Mouse (Mus musculus) inflammation-experienced regulatory T-cells, adult 6 months (primary cell): ENCODE results near the gene Itpr2. TPM values are rescaled to one million over a fixed set of nuclear protein-coding genes. Genes with fewer than 3 reads are reported as not detected.

Experiments used
- ATAC-seq: one replicate; pipeline ENCODE4 v1.8.0; 2017
- polyA plus RNA-seq, 3 experiments: library from polyadenylated mRNA; unstranded; fragments of 100-300 nt; shearing (Covaris generic); gene quantifications; one replicate each; pipeline ENCODE4 v1.2.1; 2017

Gene Itpr2
- polyA plus RNA-seq, 3 experiments from 2014 or later = 43.2 to 111 (median 94.9) TPM

DNA sequence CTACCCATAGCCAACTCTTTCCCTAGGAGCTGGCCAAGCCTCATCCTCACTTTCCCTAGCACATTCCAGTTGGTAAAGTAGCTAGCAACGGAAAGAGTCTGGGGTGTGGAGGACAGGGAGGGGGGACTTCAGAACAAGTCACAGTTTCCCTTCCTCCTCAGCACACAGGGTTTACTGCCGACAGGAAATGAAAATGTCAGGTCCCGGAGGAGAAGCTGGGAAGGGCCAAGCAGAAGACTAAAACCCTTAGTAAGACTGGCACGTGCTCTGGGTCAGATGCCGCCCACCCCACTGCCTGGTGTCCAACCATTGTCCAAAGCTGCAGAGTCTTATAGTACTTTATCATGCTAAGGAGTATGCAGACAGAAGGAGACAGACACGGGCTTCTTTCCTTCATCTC lies 293.0 kb downstream of the Itpr2 start:
- ATAC-seq = no peak

GRCm38 (mm10) chr6:146207204-146207959 lies 294.6 kb downstream of the Itpr2 start:
- ATAC-seq = no peak

DNA sequence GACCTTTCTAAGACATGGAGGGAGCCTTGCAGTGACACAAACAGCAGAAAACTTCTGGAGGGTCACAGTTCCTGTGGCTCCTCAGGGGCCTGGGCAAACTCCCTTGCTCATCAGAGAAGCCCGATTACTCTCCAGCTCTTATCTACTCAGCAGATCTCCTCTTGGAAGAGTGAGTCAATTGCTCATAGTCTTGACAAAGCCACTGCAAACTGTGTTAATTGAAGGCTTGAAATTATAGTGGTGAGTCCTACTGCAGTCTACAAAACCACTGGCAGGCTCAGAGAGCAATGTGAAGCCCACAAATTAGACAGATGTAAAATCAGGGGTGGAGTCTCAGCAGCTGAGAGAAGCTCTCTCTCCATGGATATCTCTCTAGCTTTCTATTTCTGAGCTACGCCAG lies 296.9 kb downstream of the Itpr2 start:
- no peak for ATAC-seq

- ATAC-seq = no peak
Observed at GRCm38 (mm10) chr6:146204470-146204869, 297.6 kb downstream of the Itpr2 start.

GRCm38 (mm10) chr6:146197868-146198379 lies 304.1 kb downstream of the Itpr2 start:
- no peak for ATAC-seq

DNA sequence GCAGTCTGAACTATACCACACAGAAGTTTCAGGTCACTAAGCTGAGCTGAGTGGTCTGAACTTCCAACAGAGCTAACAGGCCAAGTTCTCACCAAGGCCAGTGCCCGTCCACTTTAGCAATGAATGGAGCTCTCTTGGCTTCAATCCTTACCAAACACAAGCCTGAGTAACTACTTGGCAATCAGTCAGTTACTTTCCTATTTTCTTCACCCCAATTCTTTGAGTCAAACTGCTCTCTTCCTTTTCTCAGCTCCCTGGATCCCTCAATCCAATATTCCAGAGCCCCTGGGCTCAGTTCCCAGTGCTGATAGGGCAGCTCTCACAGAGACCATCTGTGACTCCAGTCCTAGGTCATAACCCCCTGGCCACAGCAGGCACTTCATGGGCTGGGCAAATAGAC lies 305.3 kb downstream of the Itpr2 start:
- ATAC-seq = no peak

- ATAC-seq = no peak
Observed at GRCm38 (mm10) chr6:146195854-146196457, 306.1 kb downstream of the Itpr2 start.

- ATAC-seq = no peak
Observed at GRCm38 (mm10) chr6:146191931-146192330, 310.1 kb downstream of the Itpr2 start.

GRCm38 (mm10) chr6:146190006-146190405 lies 312.0 kb downstream of the Itpr2 start:
- no peak for ATAC-seq

GRCm38 (mm10) chr6:146185532-146185931 lies 316.5 kb downstream of the Itpr2 start:
- no peak for ATAC-seq

DNA sequence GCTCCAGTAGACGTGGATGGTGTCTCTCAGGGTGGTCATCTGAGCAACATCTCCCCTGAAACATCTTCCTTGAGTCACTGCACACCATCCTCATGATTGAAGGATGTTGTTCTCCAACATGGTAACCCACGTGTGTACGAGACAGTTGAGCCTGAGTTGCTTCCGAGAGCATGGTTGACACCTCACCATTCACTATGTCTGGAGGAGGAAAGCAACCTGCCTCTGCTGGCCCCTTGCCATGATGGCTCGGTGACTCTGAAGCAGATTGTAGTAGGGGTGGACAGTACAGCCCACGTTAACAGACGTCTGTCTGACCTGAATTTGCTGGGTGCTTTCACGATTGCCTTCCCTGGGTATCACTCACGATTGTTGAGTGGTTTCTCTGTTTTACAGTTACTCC lies 317.3 kb downstream of the Itpr2 start:
- no peak for ATAC-seq

- no peak for ATAC-seq
Observed at GRCm38 (mm10) chr6:146174644-146175250, 327.3 kb downstream of the Itpr2 start.

DNA sequence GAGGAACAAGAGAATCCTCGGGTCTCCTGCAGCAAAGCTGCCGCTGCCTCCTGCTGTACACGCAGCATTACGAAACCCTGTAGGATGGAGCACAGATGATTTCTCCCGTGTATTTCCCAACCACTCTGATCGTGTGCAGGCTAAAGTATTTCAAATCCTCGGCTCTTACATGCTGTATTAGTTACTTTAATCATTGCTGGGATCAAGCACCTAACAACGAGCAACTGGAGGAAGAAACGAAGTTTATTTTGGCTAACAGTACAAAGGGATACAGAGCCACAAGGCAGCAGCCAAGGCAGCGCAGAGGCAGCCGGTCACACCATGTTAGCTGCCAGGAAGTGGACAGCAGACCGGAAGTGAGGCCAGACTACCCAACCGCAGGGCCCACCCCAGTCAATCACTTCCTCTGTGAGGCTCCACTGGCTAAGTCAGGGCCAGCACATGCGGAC lies 331.4 kb downstream of the Itpr2 start:
- no peak for ATAC-seq

DNA sequence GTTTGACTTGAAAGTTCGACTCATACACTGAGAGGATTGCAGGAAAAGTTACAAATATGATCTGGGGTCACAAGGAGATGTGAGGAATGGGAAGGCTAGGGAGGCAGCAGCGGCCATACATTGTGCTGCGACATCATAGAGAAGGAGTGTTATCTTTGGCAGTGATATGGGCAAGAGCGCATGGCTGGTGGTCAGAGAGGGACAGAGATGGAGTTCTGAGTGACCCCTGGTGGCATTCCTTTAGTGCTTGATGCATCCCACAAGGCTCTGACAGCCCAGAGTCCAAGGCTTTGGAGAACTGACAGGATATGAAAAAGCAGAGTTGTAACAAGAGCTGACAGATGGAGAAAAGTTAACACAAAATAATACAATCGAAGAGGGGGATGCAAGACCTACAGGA lies 334.8 kb downstream of the Itpr2 start:
- ATAC-seq = no peak

- no peak for ATAC-seq
Observed at GRCm38 (mm10) chr6:146159641-146160040, 342.4 kb downstream of the Itpr2 start.

GRCm38 (mm10) chr6:146158717-146159116 lies 343.3 kb downstream of the Itpr2 start:
- ATAC-seq = no peak

GRCm38 (mm10) chr6:146157983-146158535 lies 344.0 kb downstream of the Itpr2 start:
- no peak for ATAC-seq

DNA sequence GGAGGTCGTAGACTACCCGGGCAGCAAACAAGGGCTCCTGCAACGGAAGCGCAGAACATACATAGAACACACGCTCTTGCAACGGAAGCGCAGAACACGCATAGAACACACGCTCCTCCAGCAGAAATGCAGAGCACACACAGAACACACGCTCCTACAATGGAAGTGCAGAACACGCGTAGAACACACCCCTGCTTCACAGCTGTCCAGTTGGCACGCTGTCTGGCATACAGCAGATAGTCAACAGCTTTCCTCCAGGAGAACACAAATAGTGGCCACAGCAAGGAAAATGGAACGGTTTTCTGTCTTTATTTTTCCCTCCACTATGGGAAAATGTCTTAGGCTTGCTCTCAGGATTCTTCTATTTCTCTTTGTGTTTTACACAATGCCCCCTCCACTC lies 344.9 kb downstream of the Itpr2 start:
- ATAC-seq = no peak

DNA sequence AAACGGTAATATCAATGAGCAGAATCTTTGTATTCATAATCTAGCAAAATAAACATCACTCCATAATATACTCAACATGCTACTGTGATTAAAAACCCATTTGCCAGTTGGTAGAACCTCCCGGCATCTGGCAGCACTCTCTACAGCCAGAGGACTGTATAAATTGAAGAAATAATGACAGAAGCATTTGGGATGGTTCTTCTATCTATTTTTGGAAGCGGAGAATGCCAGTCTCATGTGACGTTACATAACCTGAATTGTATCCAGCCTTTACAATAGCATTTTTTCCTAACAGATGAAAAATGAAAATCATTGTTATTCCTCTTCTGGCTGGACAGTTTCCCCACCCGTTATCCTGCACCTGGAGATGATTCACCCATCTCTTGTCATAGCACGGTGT lies 345.5 kb downstream of the Itpr2 start:
- no peak for ATAC-seq

GRCm38 (mm10) chr6:146155156-146155734 lies 346.8 kb downstream of the Itpr2 start:
- ATAC-seq = no peak

- no peak for ATAC-seq
Observed at GRCm38 (mm10) chr6:146152843-146153242, 349.2 kb downstream of the Itpr2 start.

GRCm38 (mm10) chr6:146140966-146141585 lies 360.9 kb downstream of the Itpr2 start:
- ATAC-seq = no peak

DNA sequence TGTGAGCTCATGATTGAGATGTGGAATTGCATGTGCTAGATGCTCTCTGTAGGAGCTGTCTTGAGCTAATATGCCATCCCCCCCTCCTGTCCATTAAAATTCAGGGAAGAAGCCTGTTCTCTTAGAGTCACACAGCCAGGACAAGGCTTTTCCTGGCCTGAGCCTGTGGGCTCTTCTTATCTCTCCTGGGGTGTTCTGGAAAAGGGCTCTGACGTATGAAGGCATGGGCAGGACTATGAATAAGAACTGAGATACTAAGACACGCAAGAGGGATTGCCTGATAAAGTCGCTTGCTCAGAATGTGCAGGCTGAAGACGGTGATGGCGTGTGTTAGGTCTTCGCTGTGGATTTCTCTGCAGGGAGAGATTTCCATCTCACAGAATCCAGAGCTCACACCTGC lies 361.9 kb downstream of the Itpr2 start:
- no peak for ATAC-seq
